Mouse (Mus musculus): ENCODE results near the gene Isl1.

The Isl1 gene

DNA sequence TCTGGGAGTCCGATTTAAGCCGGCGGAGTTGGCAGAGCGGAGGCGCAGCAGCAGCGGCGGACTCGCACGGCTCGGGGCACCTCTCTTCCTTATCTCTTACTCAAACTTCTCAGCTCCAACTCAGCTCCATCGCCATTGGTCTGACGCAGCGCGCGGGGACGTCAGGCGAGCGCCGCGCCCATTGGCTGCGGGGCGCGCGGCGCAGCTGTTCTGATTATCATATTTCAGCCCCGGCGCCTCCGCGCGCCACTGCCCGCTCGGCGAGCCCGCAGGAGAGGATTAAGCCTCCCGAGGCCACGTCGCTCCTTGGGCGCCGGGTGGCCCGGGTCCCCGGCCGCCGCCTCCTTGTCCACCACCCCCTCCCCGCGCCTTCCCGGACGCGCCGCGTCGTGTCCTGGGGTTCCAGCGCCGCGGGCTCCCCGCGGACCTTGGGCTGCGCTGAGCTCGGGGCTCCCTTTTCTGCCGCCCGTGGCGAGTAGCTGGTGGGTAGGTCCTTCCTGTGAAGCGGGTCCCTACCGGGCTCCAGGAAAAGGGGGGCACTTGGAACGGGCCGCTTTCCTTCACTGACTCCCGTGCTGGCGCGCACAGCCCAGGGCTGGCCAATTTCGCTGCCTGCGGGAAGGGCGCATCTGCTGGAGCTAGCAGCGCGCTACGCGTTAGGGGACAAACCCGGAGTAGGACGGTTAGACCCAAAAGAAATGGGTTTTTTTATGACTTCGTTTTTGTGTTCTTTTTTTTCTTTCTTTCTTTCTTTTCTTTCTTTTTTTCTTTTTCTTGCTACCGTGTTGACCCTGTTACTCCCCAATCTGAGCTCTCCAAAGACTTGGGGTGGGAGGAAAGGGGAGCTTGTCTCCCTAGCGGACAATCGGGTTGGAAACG lies at the start of gene Isl1:
Gene Isl1, minus strand, starts transcription at position 106 of the 879 bp plus-strand sequence.
- no peak for DNase-seq

DNA sequence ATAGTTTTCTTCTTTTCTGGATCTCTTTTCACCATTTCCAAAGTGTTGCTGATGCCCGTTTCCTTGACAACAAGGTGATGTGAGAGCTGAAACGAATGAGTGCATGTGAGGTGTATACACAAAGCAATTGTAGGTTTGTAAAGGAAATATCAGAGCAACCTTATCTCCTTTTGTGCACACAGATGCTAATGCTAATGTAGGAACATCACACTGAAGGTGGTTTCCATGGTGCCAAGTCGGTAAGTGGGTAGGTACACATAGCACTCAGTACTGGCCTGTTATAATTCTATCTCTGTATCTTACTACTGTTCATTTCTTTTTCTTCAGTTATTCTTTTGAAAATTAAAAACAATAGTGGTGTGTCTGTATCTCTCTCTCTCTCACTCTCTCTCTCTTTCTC lies 26.3 kb upstream of the Isl1 start:
- DNase-seq: no peak

- DNase-seq: no peak
These were observed 4.4 kb upstream of the Isl1 start for GRCm38 (mm10) chr13:116313636-116314530.

DNA sequence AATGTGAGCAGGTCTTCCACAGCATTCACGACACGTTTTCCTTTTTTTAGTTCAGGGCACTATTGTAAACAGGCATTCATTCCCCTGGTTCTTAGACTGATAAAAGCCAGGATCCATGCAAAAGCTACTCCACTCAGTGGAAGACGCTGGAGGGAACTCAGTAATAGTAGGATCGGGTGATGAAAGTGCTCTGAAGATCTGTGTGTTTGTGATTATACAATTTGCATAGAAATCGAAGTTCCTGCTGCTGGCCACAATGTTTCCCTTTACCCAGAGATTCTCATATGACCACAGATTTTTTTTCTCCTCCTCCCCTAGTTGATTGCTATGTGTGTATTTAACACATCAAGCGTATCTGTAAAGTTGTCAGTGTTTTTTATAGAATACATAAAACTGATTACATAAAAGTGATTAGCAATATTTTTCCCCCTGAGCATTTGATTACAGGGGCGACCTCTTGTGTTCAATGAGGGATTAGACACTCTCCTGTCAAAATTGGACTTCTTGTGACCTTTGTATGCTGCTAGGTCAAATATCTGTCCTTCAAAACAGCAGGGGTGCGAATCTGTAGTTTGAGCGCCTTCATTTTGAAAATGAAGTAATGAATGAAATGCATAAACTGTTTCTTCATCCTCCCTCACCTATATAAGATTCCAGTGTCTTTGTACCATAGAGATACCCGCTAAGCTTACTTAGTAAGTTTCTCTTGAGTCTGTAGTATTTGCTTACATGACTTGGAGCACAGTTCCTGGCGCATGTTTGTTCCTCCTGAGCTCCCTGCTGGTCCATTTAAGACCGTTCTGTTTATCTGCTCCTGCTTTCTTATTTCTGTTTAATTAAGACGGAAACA lies 2.6 kb upstream of the Isl1 start:
- DNase-seq: no peak

GRCm38 (mm10) chr13:116311011-116311410 lies 1.5 kb upstream of the Isl1 start:
- no peak for DNase-seq

GRCm38 (mm10) chr13:116310463-116310765 lies 925 bp upstream of the Isl1 start:
- DNase-seq: no peak

- no peak for DNase-seq
These were observed 431 bp downstream of the Isl1 start for GRCm38 (mm10) chr13:116308933-116309583.

GRCm38 (mm10) chr13:116308121-116308932 lies 1.2 kb downstream of the Isl1 start:
- no peak for DNase-seq

DNA sequence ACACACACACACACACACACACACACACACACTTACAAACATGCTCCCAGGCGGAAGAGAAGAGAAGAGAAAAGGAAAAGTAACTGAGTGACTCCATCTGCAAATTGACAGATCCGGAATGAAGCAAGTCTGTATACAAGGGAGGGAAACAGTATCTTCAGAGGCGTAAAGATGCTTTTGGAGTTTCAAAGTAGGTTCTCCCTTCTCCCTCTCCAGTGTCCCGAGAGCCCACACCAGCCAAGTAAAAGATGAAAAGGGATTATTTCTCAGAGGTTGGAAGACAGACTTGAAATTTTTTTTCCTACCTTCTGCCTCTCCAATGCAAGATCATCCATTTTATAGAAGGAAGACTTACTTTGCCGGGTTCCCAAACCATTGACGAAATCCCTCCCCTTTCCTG lies 2.9 kb downstream of the Isl1 start:
- DNase-seq: no peak

- no peak for DNase-seq
These were observed 3.8 kb downstream of the Isl1 start for GRCm38 (mm10) chr13:116305721-116306120.

- DNase-seq: no peak
These were observed 4.6 kb downstream of the Isl1 start for GRCm38 (mm10) chr13:116304713-116305470.

- DNase-seq: no peak
These were observed 5.7 kb downstream of the Isl1 start for GRCm38 (mm10) chr13:116303766-116304165.

DNA sequence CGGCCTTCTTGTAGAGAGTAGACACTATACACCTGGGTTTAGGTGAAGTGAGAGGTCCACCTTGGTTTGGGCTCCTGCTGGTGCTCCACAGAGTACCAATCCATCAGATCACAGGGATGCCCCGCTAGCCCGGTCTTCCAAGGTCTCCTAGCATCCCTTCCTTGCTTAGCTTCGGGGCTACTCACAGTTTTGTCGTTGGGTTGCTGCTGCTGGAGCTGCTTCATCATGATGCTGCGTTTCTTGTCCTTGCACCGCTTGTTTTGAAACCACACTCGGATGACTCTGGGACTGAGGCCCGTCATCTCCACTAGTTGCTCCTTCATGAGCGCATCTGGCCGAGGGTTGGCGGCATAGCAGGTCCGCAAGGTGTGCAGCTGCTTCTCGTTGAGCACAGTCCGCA lies 6.6 kb downstream of the Isl1 start:
- DNase-seq: no peak

DNA sequence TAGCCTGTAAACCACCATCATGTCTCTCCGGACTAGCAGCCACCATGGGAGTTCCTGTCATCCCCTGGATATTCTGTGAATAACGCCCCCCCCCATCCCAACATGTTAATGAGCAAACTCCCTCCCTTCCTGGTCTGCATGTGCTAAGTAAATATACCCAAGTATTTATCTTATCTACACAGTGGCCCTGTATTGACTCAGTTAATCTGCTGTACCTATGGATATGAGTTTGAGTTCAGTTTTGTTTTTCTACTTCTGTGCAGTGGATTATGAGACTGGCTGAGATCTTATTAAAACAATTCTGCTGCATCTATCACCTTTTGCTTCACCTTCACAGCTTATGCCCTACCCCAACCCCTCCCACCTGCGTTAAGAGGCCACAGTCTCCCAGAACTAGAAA lies 7.8 kb downstream of the Isl1 start:
- DNase-seq: no peak

GRCm38 (mm10) chr13:116299241-116299640 lies 10.2 kb downstream of the Isl1 start:
- no peak for DNase-seq

- DNase-seq: no peak
These were observed 10.8 kb downstream of the Isl1 start for GRCm38 (mm10) chr13:116298641-116299170.

DNA sequence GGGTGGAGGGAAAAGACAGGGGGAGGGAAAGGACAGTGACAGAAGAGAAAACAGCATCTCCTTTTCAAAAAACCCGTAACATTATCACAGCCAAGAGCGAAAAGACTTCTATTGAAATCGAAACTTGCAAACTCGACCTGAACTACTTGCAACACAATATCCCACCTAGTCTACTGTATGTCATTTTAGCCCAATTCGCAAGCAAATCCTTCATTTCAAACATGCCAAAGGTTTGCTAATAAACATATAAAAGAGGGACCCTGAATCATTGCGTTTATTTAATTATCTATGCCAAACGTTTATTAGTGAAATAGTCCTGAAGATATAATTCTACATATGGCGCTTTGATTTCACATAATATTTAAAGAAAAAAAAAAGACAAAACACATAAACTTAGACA lies 11.5 kb downstream of the Isl1 start:
- no peak for DNase-seq

DNA sequence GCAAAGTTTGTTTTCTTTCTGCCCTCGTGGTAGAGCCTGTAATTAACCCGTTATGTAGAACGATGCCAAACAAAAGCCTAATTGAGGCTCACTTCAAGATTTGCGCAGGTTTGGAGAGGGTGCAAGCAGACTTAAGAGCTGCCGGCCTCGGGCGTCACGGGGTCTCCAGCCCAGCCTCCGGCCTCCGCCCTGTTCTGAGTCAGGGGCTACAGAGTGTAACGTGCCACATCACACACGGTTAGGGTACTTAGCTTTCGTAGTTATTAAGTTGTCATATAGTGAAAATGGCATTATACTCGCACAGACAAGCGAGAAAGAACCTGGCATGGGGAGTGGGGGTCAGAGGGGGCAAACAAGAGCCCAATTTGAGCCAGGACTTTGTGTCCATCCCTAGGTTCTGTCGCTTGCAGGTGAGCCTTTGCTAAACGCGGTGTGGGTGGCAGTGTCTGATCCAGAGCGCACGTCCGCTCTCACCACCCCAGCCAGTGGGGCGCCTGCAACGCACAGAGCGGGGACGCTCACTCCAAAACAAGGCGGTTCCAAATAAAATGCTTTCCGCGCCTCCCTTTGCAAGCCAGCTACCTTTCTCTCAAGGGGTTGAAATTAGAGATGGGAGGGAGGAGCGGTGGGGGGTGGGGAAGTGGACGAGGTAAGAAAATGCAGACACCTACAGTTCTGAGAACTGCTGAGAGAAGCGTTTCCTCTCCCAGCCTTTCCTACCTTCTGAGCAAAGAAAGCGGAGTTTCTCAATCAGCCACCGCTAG lies 12.3 kb downstream of the Isl1 start:
- no peak for DNase-seq

GRCm38 (mm10) chr13:116295401-116295800 lies 14.1 kb downstream of the Isl1 start:
- no peak for DNase-seq

- no peak for DNase-seq
These were observed 14.8 kb downstream of the Isl1 start for GRCm38 (mm10) chr13:116294734-116295133.
